Mouse (Mus musculus): ENCODE results near the gene Ttll1. TPM values are rescaled to one million over a fixed set of nuclear protein-coding genes. Genes with fewer than 3 reads are reported as not detected.
A peak's percentile ranks its signal among the peaks of the same experiment; 100 is the strongest.

Ttll1 gene
- polyA plus RNA-seq, 1 experiment from 2014 or later, result 90.4 TPM

- Histone ChIP-seq H3K9me3 (ENCODE audit: control insufficient read depth, low read length) (no peaks in the 10 kb centered on the region), H3K27ac (ENCODE audit: low read depth, low read length) (no peak overlapping the region), H3K4me2 (ENCODE audit: low read depth, low read length) (peak overlapping the region; percentile 93), H3K36me3 (ENCODE audit: control insufficient read depth, insufficient read depth, low read length) (no peaks in the 10 kb centered on the region), H3K4me3 (ENCODE audit: low read depth, low read length) (peak overlapping the region; percentile 36), H3K4me1 (ENCODE audit: control insufficient read depth, insufficient read depth, low read length) (peaks cover 15% of the 10 kb centered on the region), H3K27me3 (ENCODE audit: control insufficient read depth, insufficient read depth, low read length) (peaks cover 16% of the 10 kb centered on the region), H3K9ac (replicated peaks; ENCODE audit: low read depth, low read length) (peak overlapping the region; percentile 12; the same call in 1 of the 2 replicates)
- 0 out of 2 replicates have a peak, but pooled peaks have one; percentile 28 for ATAC-seq (ENCODE audit: low read depth)
- WGBS, result under 1% methylated on average over 26 of the region's 26 CpGs
Observed at GRCm38 (mm10) chr15:83527092-83527437, 16.4 kb upstream of the Ttll1 start.

- Histone ChIP-seq H3K4me3 (ENCODE audit: low read depth, low read length) (peak within 1 kb of the TSS; percentile 36), H3K4me1 (ENCODE audit: control insufficient read depth, insufficient read depth, low read length) (peaks cover 15% of the 10 kb centered on the region), H3K9ac (replicated peaks; ENCODE audit: low read depth, low read length) (peak within 1 kb of the TSS; percentile 25; the same call in 1 of the 2 replicates), H3K36me3 (ENCODE audit: control insufficient read depth, insufficient read depth, low read length) (no peaks in the 10 kb centered on the region), H3K4me2 (ENCODE audit: low read depth, low read length) (peak within 1 kb of the TSS; percentile 93), H3K27ac (ENCODE audit: low read depth, low read length) (no peak within 1 kb of the TSS), H3K9me3 (ENCODE audit: control insufficient read depth, low read length) (no peaks in the 10 kb centered on the region), H3K27me3 (ENCODE audit: control insufficient read depth, insufficient read depth, low read length) (peaks cover 16% of the 10 kb centered on the region)
- under 1% methylated on average over 45 of the region's 45 CpGs for WGBS
- ATAC-seq (ENCODE audit: low read depth), result peak; percentile 31; the same call in 1 of the 2 replicates
Observed at GRCm38 (mm10) chr15:83526424-83527091, 15.9 kb upstream of the Ttll1 start, which contains the start of gene Bik. Gene Bik (plus strand): TSS chr15:83526862.

GRCm38 (mm10) chr15:83524333-83524729 lies 13.6 kb upstream of the Ttll1 start:
- Histone ChIP-seq H3K4me2 (ENCODE audit: low read depth, low read length) (no peak overlapping the region), H3K9me3 (ENCODE audit: control insufficient read depth, low read length) (no peaks in the 10 kb centered on the region), H3K36me3 (ENCODE audit: control insufficient read depth, insufficient read depth, low read length) (no peaks in the 10 kb centered on the region), H3K27me3 (ENCODE audit: control insufficient read depth, insufficient read depth, low read length) (peaks cover 16% of the 10 kb centered on the region), H3K4me3 (ENCODE audit: low read depth, low read length) (no peak overlapping the region), H3K27ac (ENCODE audit: low read depth, low read length) (no peak overlapping the region), H3K4me1 (ENCODE audit: control insufficient read depth, insufficient read depth, low read length) (peaks cover 15% of the 10 kb centered on the region), H3K9ac (replicated peaks; ENCODE audit: low read depth, low read length) (no peak overlapping the region)
- 84% methylated on average over 3 of the region's 3 CpGs for WGBS
- no peak for ATAC-seq (ENCODE audit: low read depth)

- Histone ChIP-seq H3K27me3 (ENCODE audit: control insufficient read depth, insufficient read depth, low read length) (peaks cover 16% of the 10 kb centered on the region), H3K9me3 (ENCODE audit: control insufficient read depth, low read length) (no peaks in the 10 kb centered on the region), H3K9ac (replicated peaks; ENCODE audit: low read depth, low read length) (no peak overlapping the region; the same call in 1 of the 2 replicates), H3K27ac (ENCODE audit: low read depth, low read length) (no peak overlapping the region), H3K4me1 (ENCODE audit: control insufficient read depth, insufficient read depth, low read length) (peaks cover 15% of the 10 kb centered on the region), H3K4me3 (ENCODE audit: low read depth, low read length) (no peak overlapping the region), H3K36me3 (ENCODE audit: control insufficient read depth, insufficient read depth, low read length) (no peaks in the 10 kb centered on the region), H3K4me2 (ENCODE audit: low read depth, low read length) (no peak overlapping the region)
- ATAC-seq (ENCODE audit: low read depth), result no peak
- 61% methylated on average over 14 of the region's 14 CpGs for WGBS
Observed at GRCm38 (mm10) chr15:83523638-83524332, 13.1 kb upstream of the Ttll1 start.

- H3K27ac ChIP-seq (ENCODE audit: low read depth, low read length), result no peak overlapping the region
- no peak for ATAC-seq (ENCODE audit: low read depth)
- WGBS, result 26% methylated on average over 7 of the region's 7 CpGs
Observed at GRCm38 (mm10) chr15:83523196-83523595, 12.5 kb upstream of the Ttll1 start.

GRCm38 (mm10) chr15:83520861-83521382 lies 10.2 kb upstream of the Ttll1 start:
- Histone ChIP-seq H3K4me1 (ENCODE audit: control insufficient read depth, insufficient read depth, low read length) (peaks cover under 1% of the 10 kb centered on the region; the same call in 1 of the 2 replicates), H3K27ac (ENCODE audit: low read depth, low read length) (no peak overlapping the region), H3K36me3 (ENCODE audit: control insufficient read depth, insufficient read depth, low read length) (no peaks in the 10 kb centered on the region), H3K9me3 (ENCODE audit: control insufficient read depth, low read length) (no peaks in the 10 kb centered on the region), H3K27me3 (ENCODE audit: control insufficient read depth, insufficient read depth, low read length) (peaks cover 5% of the 10 kb centered on the region; the same call in 1 of the 2 replicates), H3K9ac (replicated peaks; ENCODE audit: low read depth, low read length) (no peak overlapping the region), H3K4me2 (ENCODE audit: low read depth, low read length) (no peak overlapping the region), H3K4me3 (ENCODE audit: low read depth, low read length) (no peak overlapping the region)
- ATAC-seq (ENCODE audit: low read depth), result no peak
- WGBS, result 80% methylated on average over 6 of the region's 6 CpGs

More at GRCm38 (mm10) chr15:83523196-83523595, 12.5 kb upstream of the Ttll1 start:
- peaks cover 15% of the 10 kb centered on the region for H3K4me1 ChIP-seq (ENCODE audit: control insufficient read depth, insufficient read depth, low read length)
- no peak overlapping the region for H3K4me2 ChIP-seq (ENCODE audit: low read depth, low read length)
- H3K4me3 ChIP-seq (ENCODE audit: low read depth, low read length), result no peak overlapping the region
- no peaks in the 10 kb centered on the region for H3K36me3 ChIP-seq (ENCODE audit: control insufficient read depth, insufficient read depth, low read length)
- no peaks in the 10 kb centered on the region for H3K9me3 ChIP-seq (ENCODE audit: control insufficient read depth, low read length)
- no peak overlapping the region; the same call in 1 of the 2 replicates for H3K9ac ChIP-seq (replicated peaks; ENCODE audit: low read depth, low read length)
- peaks cover 16% of the 10 kb centered on the region for H3K27me3 ChIP-seq (ENCODE audit: control insufficient read depth, insufficient read depth, low read length)

- Histone ChIP-seq H3K9me3 (ENCODE audit: control insufficient read depth, low read length) (no peaks in the 10 kb centered on the region), H3K27ac (ENCODE audit: low read depth, low read length) (no peak overlapping the region), H3K27me3 (ENCODE audit: control insufficient read depth, insufficient read depth, low read length) (no peaks in the 10 kb centered on the region), H3K36me3 (ENCODE audit: control insufficient read depth, insufficient read depth, low read length) (no peaks in the 10 kb centered on the region), H3K4me1 (ENCODE audit: control insufficient read depth, insufficient read depth, low read length) (no peaks in the 10 kb centered on the region), H3K9ac (replicated peaks; ENCODE audit: low read depth, low read length) (no peak overlapping the region), H3K4me3 (ENCODE audit: low read depth, low read length) (no peak overlapping the region), H3K4me2 (ENCODE audit: low read depth, low read length) (peak overlapping the region; percentile 23; the same call in 1 of the 2 replicates)
- WGBS, result 35% methylated on average over 20 of the region's 20 CpGs
- peak; percentile 60; the same call in 1 of the 2 replicates for ATAC-seq (ENCODE audit: low read depth)
Observed at GRCm38 (mm10) chr15:83518215-83519048, 7.7 kb upstream of the Ttll1 start.

- Histone ChIP-seq H3K4me2 (ENCODE audit: low read depth, low read length) (no peak overlapping the region), H3K4me3 (ENCODE audit: low read depth, low read length) (no peak overlapping the region), H3K4me1 (ENCODE audit: control insufficient read depth, insufficient read depth, low read length) (no peaks in the 10 kb centered on the region), H3K27me3 (ENCODE audit: control insufficient read depth, insufficient read depth, low read length) (no peaks in the 10 kb centered on the region), H3K9ac (replicated peaks; ENCODE audit: low read depth, low read length) (no peak overlapping the region), H3K27ac (ENCODE audit: low read depth, low read length) (no peak overlapping the region), H3K9me3 (ENCODE audit: control insufficient read depth, low read length) (no peaks in the 10 kb centered on the region), H3K36me3 (ENCODE audit: control insufficient read depth, insufficient read depth, low read length) (no peaks in the 10 kb centered on the region)
- no peak for ATAC-seq (ENCODE audit: low read depth)
- WGBS, result 72% methylated on average over 5 of the region's 5 CpGs
Observed at GRCm38 (mm10) chr15:83515018-83515417, 4.3 kb upstream of the Ttll1 start.
